Mouse (Mus musculus) subcutaneous adipose tissue, adult 2 months (tissue): ENCODE measurements around the gene Olfr308. TPM values are rescaled to one million over a fixed set of nuclear protein-coding genes. Genes with fewer than 3 reads are reported as not detected.

Source experiments
- polyA plus RNA-seq: library from polyadenylated mRNA; depleted of rRNA; stranded (reverse); fragments of >200 nt; gene quantifications from 2 replicates; pipeline ENCODE4 v1.2.3, GENCODE M21; 2012; ENCODE audit warnings: low replicate concordance; rRNA removed

The Olfr308 gene
- not detected in 2 replicates for polyA plus RNA-seq

GRCm38 (mm10) chr7:86325530-86325929 is at the start of gene Olfr308:
TSS of gene Olfr308 (minus strand) at chr7:86325630.

GRCm38 (mm10) chr7:86366828-86367227 is 41.4 kb upstream of the Olfr308 start, which contains the start of gene Olfr305:
TSS of gene Olfr305 (minus strand) at chr7:86366928.

GRCm38 (mm10) chr7:86337486-86337885 is 12.1 kb upstream of the Olfr308 start, which contains the start of gene Olfr307:
TSS of gene Olfr307 (minus strand) at chr7:86337586.

DNA sequence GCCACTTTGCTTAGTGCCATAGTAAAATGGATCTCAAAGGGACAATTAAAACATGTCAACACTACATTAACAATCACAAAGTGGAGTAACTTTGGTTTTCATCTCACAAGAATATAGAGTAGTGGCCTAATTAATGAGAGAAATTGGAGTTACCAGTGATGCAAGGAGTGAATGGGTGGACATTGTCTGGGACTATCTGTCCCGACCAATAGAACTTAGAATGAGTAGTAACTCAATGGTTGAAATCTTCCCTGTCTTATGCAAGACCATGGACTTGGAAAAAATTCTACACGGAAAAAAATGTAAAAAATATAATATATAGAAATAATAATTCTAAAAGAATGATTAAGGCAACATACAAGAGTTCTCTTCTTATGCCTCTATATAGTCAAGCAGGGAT is 11.8 kb downstream of the Olfr308 start, which contains the start of gene Olfr309:
Gene Olfr309, minus strand, starts transcription at position 101 of the 400 bp plus-strand sequence.

GRCm38 (mm10) chr7:86277072-86277471 is 48.4 kb downstream of the Olfr308 start, which contains the start of gene Olfr310:
TSS of gene Olfr310 (minus strand) at chr7:86277172.

Other genes starting within 250 kb of the Olfr308 start
- gene Vmn2r75, start 153.9 kb downstream of the Olfr308 start, polyA plus RNA-seq, result not detected in 2 replicates
- gene Vmn2r76, start 79.3 kb downstream of the Olfr308 start, polyA plus RNA-seq, result not detected in 2 replicates
- gene Olfr310, start 48.5 kb downstream of the Olfr308 start, polyA plus RNA-seq, result not detected in 2 replicates
- not detected in 2 replicates for gene Olfr309, start 11.9 kb downstream of the Olfr308 start, polyA plus RNA-seq
- not detected in 2 replicates for gene Olfr307, start 12.0 kb upstream of the Olfr308 start, polyA plus RNA-seq
- gene Olfr305, start 41.3 kb upstream of the Olfr308 start, polyA plus RNA-seq, result not detected in 2 replicates
- not detected in 2 replicates for gene Olfr304, start 61.0 kb upstream of the Olfr308 start, polyA plus RNA-seq
- gene Olfr303, start 72.2 kb upstream of the Olfr308 start, polyA plus RNA-seq, result not detected in 2 replicates
- not detected in 2 replicates for gene Olfr301, start 78.2 kb upstream of the Olfr308 start, polyA plus RNA-seq
- not detected in 2 replicates for gene Olfr299, start 134.3 kb upstream of the Olfr308 start, polyA plus RNA-seq
- gene Olfr298, start 166.9 kb upstream of the Olfr308 start, polyA plus RNA-seq, result not detected in 2 replicates
- gene Olfr297, start 194.3 kb upstream of the Olfr308 start, polyA plus RNA-seq, result not detected in 2 replicates